Mouse (Mus musculus): ENCODE results near the gene Gm20388. TPM values are rescaled to one million over a fixed set of nuclear protein-coding genes. Genes with fewer than 3 reads are reported as not detected.
A peak's percentile ranks its signal among the peaks of the same experiment; 100 is the strongest.

Gm20388 gene
- polyA plus RNA-seq, 1 experiment from 2014 or later: not detected

- Histone ChIP-seq H3K36me3 (peaks cover 11% of the 10 kb centered on the region; the same call in 1 of the 2 replicates), H3K4me1 (replicated peaks) (peaks cover 19% of the 10 kb centered on the region), H3K27me3 (no peaks in the 10 kb centered on the region), H3K9ac (no peak overlapping the region), H3K9me3 (replicated peaks) (no peaks in the 10 kb centered on the region), H3K27ac (peak overlapping the region; percentile 68), H3K4me2 (peak overlapping the region; percentile 35), H3K4me3 (no peak overlapping the region)
- 40% methylated on average over 9 of the region's 9 CpGs for WGBS
- peak; percentile 66 for ATAC-seq (replicated peaks; ENCODE audit: insufficient number of reproducible peaks, insufficient read depth, low FRiP score, low read depth)
These were observed 1652.3 kb downstream of the Gm20388 start for GRCm38 (mm10) chr8:121562941-121563351.

GRCm38 (mm10) chr8:121563701-121564100 is 1653.1 kb downstream of the Gm20388 start:
- Histone ChIP-seq H3K36me3 (peaks cover 4% of the 10 kb centered on the region; the same call in 1 of the 2 replicates), H3K4me1 (replicated peaks) (peaks cover 24% of the 10 kb centered on the region), H3K9me3 (replicated peaks) (no peaks in the 10 kb centered on the region), H3K4me3 (no peak overlapping the region), H3K27ac (peak overlapping the region; percentile 68; the same call in 1 of the 2 replicates), H3K4me2 (no peak overlapping the region), H3K9ac (no peak overlapping the region), H3K27me3 (no peaks in the 10 kb centered on the region)
- WGBS: 71% methylated on average over 6 of the region's 6 CpGs
- ATAC-seq (replicated peaks; ENCODE audit: insufficient number of reproducible peaks, insufficient read depth, low FRiP score, low read depth): no peak

- H3K27me3 ChIP-seq: no peaks in the 10 kb centered on the region
- whole genome bisulfite sequencing: 72% methylated on average over 6 of the region's 6 CpGs
- H3K9ac ChIP-seq: no peak overlapping the region
- peaks cover 17% of the 10 kb centered on the region for H3K4me1 ChIP-seq (replicated peaks)
- no peak overlapping the region for H3K27ac ChIP-seq
- no peaks in the 10 kb centered on the region for H3K36me3 ChIP-seq
- H3K4me2 ChIP-seq: no peak overlapping the region
- ATAC-seq (replicated peaks; ENCODE audit: insufficient number of reproducible peaks, insufficient read depth, low FRiP score, low read depth): no peak
- H3K4me3 ChIP-seq: no peak overlapping the region
- no peaks in the 10 kb centered on the region for H3K9me3 ChIP-seq (replicated peaks)
These were observed 1657.7 kb downstream of the Gm20388 start for GRCm38 (mm10) chr8:121568321-121568720.

GRCm38 (mm10) chr8:121570335-121570734 is 1659.7 kb downstream of the Gm20388 start:
- H3K4me2 ChIP-seq: peak overlapping the region; percentile 44
- no peaks in the 10 kb centered on the region for H3K27me3 ChIP-seq
- no peak overlapping the region for H3K27ac ChIP-seq
- H3K4me3 ChIP-seq: peak overlapping the region; percentile 17
- no peak overlapping the region for H3K9ac ChIP-seq
- H3K9me3 ChIP-seq (replicated peaks): no peaks in the 10 kb centered on the region
- peaks cover 17% of the 10 kb centered on the region for H3K4me1 ChIP-seq (replicated peaks)
- no peaks in the 10 kb centered on the region for H3K36me3 ChIP-seq
- no peak for ATAC-seq (replicated peaks; ENCODE audit: insufficient number of reproducible peaks, insufficient read depth, low FRiP score, low read depth)
- 65% methylated on average over 21 of the region's 21 CpGs for WGBS

GRCm38 (mm10) chr8:121570801-121571200 is 1660.2 kb downstream of the Gm20388 start:
- Histone ChIP-seq H3K27ac (no peak overlapping the region), H3K9ac (no peak overlapping the region), H3K4me1 (replicated peaks) (peaks cover 17% of the 10 kb centered on the region), H3K4me2 (peak overlapping the region; percentile 44), H3K9me3 (replicated peaks) (no peaks in the 10 kb centered on the region), H3K27me3 (no peaks in the 10 kb centered on the region), H3K36me3 (no peaks in the 10 kb centered on the region), H3K4me3 (peak overlapping the region; percentile 17)
- WGBS: 76% methylated on average over 17 of the region's 17 CpGs
- no peak for ATAC-seq (replicated peaks; ENCODE audit: insufficient number of reproducible peaks, insufficient read depth, low FRiP score, low read depth)

GRCm38 (mm10) chr8:121572121-121572520 is 1661.5 kb downstream of the Gm20388 start:
- Histone ChIP-seq H3K27ac (no peak overlapping the region), H3K4me3 (no peak overlapping the region), H3K36me3 (no peaks in the 10 kb centered on the region), H3K4me2 (no peak overlapping the region), H3K9ac (no peak overlapping the region), H3K9me3 (replicated peaks) (no peaks in the 10 kb centered on the region), H3K27me3 (no peaks in the 10 kb centered on the region), H3K4me1 (replicated peaks) (peaks cover 23% of the 10 kb centered on the region)
- no peak for ATAC-seq (replicated peaks; ENCODE audit: insufficient number of reproducible peaks, insufficient read depth, low FRiP score, low read depth)
- WGBS: 69% methylated on average over 7 of the region's 7 CpGs

GRCm38 (mm10) chr8:121573275-121573674 is 1662.6 kb downstream of the Gm20388 start:
- Histone ChIP-seq H3K27ac (no peak overlapping the region), H3K9me3 (replicated peaks) (no peaks in the 10 kb centered on the region), H3K4me1 (replicated peaks) (peaks cover 30% of the 10 kb centered on the region), H3K36me3 (no peaks in the 10 kb centered on the region), H3K4me3 (no peak overlapping the region), H3K4me2 (no peak overlapping the region), H3K27me3 (no peaks in the 10 kb centered on the region), H3K9ac (no peak overlapping the region)
- ATAC-seq (replicated peaks; ENCODE audit: insufficient number of reproducible peaks, insufficient read depth, low FRiP score, low read depth): no peak
- WGBS: 20% methylated on average over 3 of the region's 3 CpGs

- no peak for ATAC-seq (replicated peaks; ENCODE audit: insufficient number of reproducible peaks, insufficient read depth, low FRiP score, low read depth)
- Histone ChIP-seq H3K4me3 (no peak overlapping the region), H3K9ac (no peak overlapping the region), H3K4me2 (no peak overlapping the region), H3K9me3 (replicated peaks) (no peaks in the 10 kb centered on the region), H3K36me3 (no peaks in the 10 kb centered on the region), H3K27ac (no peak overlapping the region), H3K4me1 (replicated peaks) (peaks cover 29% of the 10 kb centered on the region), H3K27me3 (no peaks in the 10 kb centered on the region)
- WGBS: 83% methylated on average over 3 of the region's 3 CpGs
These were observed 1665.0 kb downstream of the Gm20388 start for GRCm38 (mm10) chr8:121575661-121576060.

GRCm38 (mm10) chr8:121577751-121578675 is 1667.4 kb downstream of the Gm20388 start:
- 2% methylated on average over 44 of the region's 44 CpGs for WGBS
- peak overlapping the region; percentile 84 for H3K4me3 ChIP-seq
- peak overlapping the region; percentile 80 for H3K4me2 ChIP-seq
- H3K9ac ChIP-seq: peak overlapping the region; percentile 80
- H3K27ac ChIP-seq: peak overlapping the region; percentile 64
- H3K4me1 ChIP-seq (replicated peaks): peaks cover 25% of the 10 kb centered on the region
- H3K27me3 ChIP-seq: no peaks in the 10 kb centered on the region
- H3K9me3 ChIP-seq (replicated peaks): no peaks in the 10 kb centered on the region
- peak; percentile 3; the same call in 1 of the 2 replicates for ATAC-seq (replicated peaks; ENCODE audit: insufficient number of reproducible peaks, insufficient read depth, low FRiP score, low read depth)
- H3K36me3 ChIP-seq: no peaks in the 10 kb centered on the region

GRCm38 (mm10) chr8:121578676-121579451 is 1668.2 kb downstream of the Gm20388 start, which contains the start of gene Fbxo31:
TSS of gene Fbxo31 (minus strand) at chr8:121578806.
- WGBS: 1% methylated on average over 59 of the region's 63 CpGs
- H3K4me1 ChIP-seq (replicated peaks): peaks cover 18% of the 10 kb centered on the region
- peak within 1 kb of the TSS; percentile 80 for H3K9ac ChIP-seq
- H3K9me3 ChIP-seq (replicated peaks): no peaks in the 10 kb centered on the region
- no peaks in the 10 kb centered on the region for H3K27me3 ChIP-seq
- H3K27ac ChIP-seq: peak within 1 kb of the TSS; percentile 64
- H3K36me3 ChIP-seq: no peaks in the 10 kb centered on the region
- peak; percentile 90 for ATAC-seq (replicated peaks; ENCODE audit: insufficient number of reproducible peaks, insufficient read depth, low FRiP score, low read depth)
- H3K4me2 ChIP-seq: peak within 1 kb of the TSS; percentile 80
- H3K4me3 ChIP-seq: peak within 1 kb of the TSS; percentile 84

- no peaks in the 10 kb centered on the region for H3K9me3 ChIP-seq (replicated peaks)
- H3K9ac ChIP-seq: no peak overlapping the region
- H3K36me3 ChIP-seq: no peaks in the 10 kb centered on the region
- H3K4me1 ChIP-seq (replicated peaks): peaks cover 22% of the 10 kb centered on the region
- H3K27me3 ChIP-seq: no peaks in the 10 kb centered on the region
- H3K4me2 ChIP-seq: no peak overlapping the region
- WGBS: 35% methylated on average over 9 of the region's 9 CpGs
- no peak overlapping the region for H3K4me3 ChIP-seq
- no peak for ATAC-seq (replicated peaks; ENCODE audit: insufficient number of reproducible peaks, insufficient read depth, low FRiP score, low read depth)
- H3K27ac ChIP-seq: no peak overlapping the region
These were observed 1669.8 kb downstream of the Gm20388 start for GRCm38 (mm10) chr8:121580465-121580864.
